Mouse (Mus musculus) testis, postnatal 14 days (tissue): ENCODE data around the gene Ppara.
A peak's percentile ranks its signal among the peaks of the same experiment; 100 is the strongest.

ENCODE experiments used
- DNase-seq: peaks from one replicate; pipeline ENCODE4 v3.0.0; 2021; ENCODE audit warnings: low spot score

Gene Ppara

GRCm38 (mm10) chr15:85807404-85807803, 72.6 kb downstream of the Ppara start:
- DNase-seq = no peak

DNA sequence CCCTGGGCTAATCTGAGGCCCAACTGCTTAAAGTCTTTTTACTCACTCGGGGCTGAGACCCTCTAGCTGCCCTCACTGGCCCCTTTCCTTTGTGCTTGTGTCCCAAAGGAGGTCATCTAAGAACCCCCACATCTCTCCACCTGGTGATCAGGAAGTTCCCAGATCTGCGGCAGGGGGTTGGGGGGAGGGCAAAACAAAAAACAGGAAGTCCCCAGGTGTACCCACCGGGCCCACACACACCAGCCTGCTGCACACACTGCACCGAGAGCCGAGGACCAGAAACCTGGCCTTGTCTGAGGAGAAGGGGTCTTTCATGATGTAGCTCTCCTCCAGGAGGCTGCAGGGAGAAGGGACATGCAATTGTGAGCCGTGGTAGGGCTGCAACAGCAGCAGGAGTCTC, 73.2 kb downstream of the Ppara start:
- no peak for DNase-seq

GRCm38 (mm10) chr15:85808434-85808833, 73.7 kb downstream of the Ppara start:
- DNase-seq = no peak

DNA sequence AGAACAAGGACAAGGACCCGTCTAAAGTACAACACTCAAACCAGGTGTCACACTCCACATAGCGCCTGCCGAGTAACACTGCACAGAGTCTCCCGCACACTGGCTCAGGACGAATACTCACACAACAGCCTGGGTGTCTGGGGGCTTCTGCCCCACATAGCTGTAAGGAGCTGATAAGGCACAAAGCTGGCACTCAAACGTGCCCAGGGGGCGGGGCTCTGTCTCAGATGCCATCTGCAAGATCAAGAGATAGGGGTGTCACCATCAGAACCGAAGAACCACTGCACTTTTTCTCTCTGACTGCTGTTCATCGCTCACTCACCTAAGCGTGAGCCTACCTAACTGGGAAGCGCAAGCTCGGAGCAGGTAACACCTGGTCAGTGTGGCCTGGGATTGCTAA, 74.3 kb downstream of the Ppara start:
- DNase-seq = no peak

GRCm38 (mm10) chr15:85810462-85810805, 75.7 kb downstream of the Ppara start:
- no peak for DNase-seq

DNA sequence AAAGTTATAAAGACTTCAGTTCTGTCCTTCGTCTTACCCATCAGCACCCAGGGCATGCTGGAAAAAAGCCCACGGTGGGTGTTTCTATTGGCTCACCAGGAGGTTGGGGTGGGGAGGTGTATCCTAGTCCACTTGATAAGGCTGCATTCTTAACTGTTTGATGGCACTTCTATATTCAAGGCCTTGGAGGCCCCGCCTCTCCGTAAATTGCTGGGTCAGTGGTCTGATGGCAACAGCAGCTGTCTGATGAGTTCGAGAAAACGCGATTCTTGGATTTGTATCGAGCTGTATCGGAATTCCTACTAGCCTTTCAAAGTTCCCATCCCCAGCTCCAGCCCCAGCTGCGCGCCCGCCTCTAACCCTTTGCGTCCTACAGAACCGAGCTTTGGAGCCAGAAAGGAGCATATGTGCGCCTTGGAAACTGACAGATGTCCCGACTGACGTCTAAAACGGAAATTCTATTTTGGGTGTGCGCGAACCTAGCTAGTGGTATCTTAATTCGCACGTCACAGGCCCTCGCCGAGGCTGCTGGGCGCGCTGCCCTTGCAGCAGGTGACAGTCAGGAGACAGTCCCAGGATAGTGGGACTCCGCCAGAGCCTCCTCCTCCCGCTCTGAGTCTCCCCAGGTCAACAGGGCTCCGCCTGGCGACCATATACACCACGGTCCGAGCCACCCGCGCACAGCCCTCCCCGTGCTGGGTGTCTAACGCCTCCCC, 76.2 kb downstream of the Ppara start:
- DNase-seq = peak; percentile 41

- DNase-seq = peak; percentile 96
These were observed 76.9 kb downstream of the Ppara start, which contains the start of gene Cdpf1 for GRCm38 (mm10) chr15:85811535-85812277. Cdpf1 (minus strand) TSS chr15:85811697.

DNA sequence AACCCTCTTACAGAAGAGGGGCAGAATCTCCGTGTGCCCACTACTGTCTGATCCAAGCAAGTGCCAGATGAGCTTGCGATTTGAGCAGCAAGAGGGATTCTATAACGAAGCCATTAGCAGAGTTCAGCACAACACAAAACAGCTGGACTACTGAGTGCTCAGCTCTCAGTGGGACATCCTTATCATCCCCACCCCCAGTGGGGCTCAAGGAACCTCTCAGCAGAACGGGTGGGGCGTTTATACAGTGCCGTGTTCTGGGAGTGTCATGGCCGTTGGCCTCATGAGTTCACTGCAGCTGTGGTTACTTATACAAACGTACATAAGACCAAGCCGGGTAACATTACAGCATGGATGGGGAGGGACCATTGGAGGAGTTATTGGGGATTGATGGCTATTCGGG, 78.6 kb downstream of the Ppara start:
- DNase-seq = no peak

- no peak for DNase-seq
These were observed 86.6 kb downstream of the Ppara start, which contains the start of gene Pkdrej for GRCm38 (mm10) chr15:85821203-85822010. Pkdrej (minus strand) TSS chr15:85821734.

- no peak for DNase-seq
These were observed 87.2 kb downstream of the Ppara start for GRCm38 (mm10) chr15:85822011-85822359.

DNA sequence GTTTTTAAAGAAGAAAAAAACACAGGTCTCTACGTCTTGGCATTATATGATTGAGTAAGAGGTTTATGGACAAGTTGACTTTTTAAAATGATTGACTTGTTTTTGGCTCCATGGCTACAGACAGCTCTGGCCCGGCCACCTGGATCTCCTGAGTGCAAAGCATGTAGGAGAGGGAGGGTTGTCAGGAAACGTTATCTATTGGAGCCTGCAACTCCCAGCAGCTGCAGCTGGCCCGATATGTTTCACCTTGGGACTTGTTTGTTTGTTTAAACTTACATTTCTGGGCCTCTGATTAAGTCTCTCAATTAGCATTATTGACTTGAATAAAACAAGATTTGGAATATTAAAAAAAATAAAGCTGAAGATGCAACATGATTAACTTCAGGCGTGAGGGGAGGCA, 91.9 kb downstream of the Ppara start:
- no peak for DNase-seq

DNA sequence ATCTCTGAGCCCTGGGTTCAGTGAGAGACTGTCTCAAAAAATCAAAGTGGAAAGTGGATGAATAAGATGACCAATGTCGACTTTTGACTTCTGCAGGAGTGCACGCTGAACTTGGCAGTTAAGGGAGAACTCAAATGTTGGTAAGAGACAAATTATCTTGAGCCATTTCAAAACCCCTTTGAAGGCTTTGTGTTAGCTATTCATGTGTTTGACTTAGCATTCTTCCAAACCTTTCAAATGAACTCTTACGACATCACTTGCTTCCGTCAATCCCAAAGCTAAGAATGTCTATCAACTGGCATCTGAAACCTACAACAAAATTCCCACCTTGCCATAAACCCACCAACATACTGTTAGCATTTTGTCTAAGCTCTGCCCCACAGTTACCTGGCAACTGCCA, 93.3 kb downstream of the Ppara start:
- no peak for DNase-seq

DNA sequence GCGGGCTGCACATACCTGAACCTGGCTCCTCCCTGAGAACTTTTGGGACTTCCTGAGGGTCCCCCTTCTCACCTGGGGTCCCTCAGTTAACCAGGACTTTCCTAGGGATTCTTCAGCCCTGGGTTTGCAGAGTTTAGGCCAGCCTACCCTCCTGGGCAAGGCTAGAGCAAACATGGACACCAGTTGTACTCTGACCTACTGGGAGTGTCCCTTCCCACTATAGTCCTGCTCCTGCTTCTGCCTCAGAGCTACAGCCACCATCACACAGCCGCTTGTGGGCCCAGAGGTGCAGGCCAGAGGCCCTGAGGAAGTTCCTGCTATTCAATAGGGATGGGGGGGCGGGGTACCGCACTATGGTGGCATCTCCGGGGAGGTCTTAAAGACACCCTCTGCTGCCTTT, 94.7 kb downstream of the Ppara start:
- no peak for DNase-seq

DNA sequence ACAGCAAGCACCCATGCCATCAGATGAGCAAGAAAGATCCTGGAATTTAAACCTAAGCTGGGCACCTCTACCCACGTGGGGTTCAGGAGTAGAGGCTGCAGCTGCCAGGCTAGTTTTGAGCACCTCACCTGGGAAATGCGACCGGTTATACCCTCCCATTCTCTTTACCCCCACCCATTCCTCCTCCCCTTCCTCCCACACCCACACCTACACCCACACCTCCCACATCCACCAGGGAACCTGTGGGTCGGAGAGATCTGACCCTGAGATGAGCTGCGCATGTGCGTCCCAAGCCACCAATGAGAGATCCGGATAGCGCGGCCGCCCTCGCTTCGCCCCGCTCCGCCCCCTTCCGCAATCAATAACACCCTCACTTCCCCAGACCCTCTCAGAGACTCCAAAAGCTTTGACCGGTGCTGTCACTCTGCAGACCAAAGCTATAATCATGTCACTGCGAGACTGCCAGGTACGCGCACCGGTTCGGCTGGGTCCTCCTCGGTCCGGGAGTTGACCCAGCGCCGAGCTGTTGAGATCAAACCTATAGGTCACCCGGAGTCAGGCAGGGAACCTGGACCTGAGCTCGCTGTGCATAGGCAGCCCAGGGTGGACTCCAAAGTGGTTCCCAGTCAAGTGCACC, 97.3 kb downstream of the Ppara start, which contains the start of gene Ttc38:
Ttc38 (plus strand) TSS at position 353 of the 637 bp plus-strand sequence.
- DNase-seq = peak; percentile 77

GRCm38 (mm10) chr15:85832599-85832998, 97.8 kb downstream of the Ppara start:
- DNase-seq = no peak

- DNase-seq = no peak
These were observed 100.6 kb downstream of the Ppara start for GRCm38 (mm10) chr15:85835335-85835734.

DNA sequence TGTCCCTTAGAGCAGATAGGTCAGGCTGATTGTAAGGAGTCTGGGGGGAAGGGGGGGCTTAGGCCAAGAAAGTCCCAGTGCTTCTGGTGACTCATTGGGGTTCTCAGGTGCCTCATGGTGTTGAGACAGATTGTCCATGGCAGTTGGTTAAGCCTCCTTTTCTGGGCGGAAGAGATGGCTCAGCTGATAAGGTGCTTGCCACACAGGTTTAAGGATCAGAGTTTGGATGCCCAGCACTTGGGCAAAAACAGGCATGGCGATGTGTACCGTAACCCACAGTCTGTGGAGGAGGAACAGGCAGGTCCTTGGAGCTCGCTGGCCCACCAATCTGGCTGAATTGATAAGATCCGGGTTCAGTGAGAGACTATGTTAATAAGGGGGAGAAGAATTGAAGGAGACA, 102.1 kb downstream of the Ppara start:
- DNase-seq = no peak

- no peak for DNase-seq
These were observed 106.2 kb downstream of the Ppara start for GRCm38 (mm10) chr15:85840983-85841382.

DNA sequence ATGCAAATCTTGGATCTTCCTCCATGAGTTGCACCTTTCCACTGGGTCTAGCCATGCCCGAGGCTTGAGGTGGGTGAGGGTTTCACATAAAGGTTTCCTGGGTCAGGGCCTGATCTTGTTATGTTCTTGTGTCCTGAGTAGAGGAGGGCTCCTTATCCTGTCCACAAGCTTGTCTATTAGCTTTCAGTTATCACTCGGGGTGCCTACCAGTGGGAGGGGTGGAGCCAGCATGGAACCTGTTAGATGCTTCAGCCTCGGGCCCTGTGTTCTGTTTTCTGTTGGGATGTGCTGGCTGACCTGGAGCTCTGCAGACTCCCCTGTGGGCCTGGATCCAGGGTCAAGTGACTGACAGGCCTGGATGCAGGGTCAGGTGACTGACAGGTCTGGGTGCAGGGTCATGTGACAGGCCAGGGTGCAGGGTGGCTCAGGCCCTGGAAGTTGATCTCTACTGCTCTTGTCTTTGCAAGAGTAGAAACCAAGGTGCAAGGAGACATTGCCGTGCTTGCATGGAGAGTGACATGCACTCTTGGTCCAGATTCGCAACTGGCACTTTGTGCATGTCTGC, 107.1 kb downstream of the Ppara start:
- DNase-seq = no peak

DNA sequence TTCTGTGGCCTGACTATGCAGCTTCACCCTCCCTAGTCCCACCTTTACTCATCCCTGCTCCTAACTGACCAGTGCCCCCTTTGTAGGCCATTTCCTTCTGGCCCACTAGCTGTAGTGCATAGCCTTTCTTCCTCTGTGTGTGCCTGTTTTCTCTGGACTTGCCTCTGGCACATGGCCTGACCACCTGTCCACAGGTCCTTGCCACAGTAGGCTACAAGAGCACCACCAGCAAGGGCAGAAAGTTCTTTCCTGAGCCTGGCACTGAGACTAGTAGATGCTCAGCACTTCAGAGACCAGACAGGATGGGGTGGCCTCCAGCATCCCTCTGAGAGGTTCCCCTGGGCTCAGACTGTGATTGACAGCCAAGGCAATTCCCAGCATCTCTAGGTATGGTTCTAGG, 110.3 kb downstream of the Ppara start:
- no peak for DNase-seq

GRCm38 (mm10) chr15:85851656-85852392, 117.0 kb downstream of the Ppara start:
- DNase-seq = no peak
